Mouse (Mus musculus) stomach, embryonic 14.5 days (tissue): ENCODE data around the gene Alg9. TPM values are rescaled to one million over a fixed set of nuclear protein-coding genes. Genes with fewer than 3 reads are reported as not detected.

Experiments used
- ATAC-seq: fragments of 200-750 bp; cut with Nextera tagmentation; 2 replicates; pipeline ENCODE4 v1.8.0; 2017; ENCODE audit warnings: low read depth, moderate TSS enrichment; ENCODE audit not compliant: insufficient number of reproducible peaks, insufficient read depth, low FRiP score
- H3K27ac ChIP-seq: fragments of 300-500 bp; sonication (generic); 2 replicates; pipeline ENCODE4 v1.5.1; 2014; ENCODE audit warnings: mild to moderate bottlenecking, low read length, moderate library complexity, mixed read lengths
- H3K27me3 ChIP-seq: fragments of 300-500 bp; sonication (generic); 2 replicates; pipeline ENCODE4 v1.6.1; 2014; ENCODE audit warnings: low read length, control low read depth, mixed read lengths; ENCODE audit not compliant: control insufficient read depth, insufficient read depth
- H3K36me3 ChIP-seq: fragments of 300-500 bp; sonication (generic); 2 replicates; pipeline ENCODE4 v1.6.1; 2014; ENCODE audit warnings: mild to moderate bottlenecking, control low read depth, low read length, moderate library complexity, mixed read lengths; ENCODE audit not compliant: control insufficient read depth, insufficient read depth
- H3K4me1 ChIP-seq: fragments of 300-500 bp; sonication (generic); 2 replicates; pipeline ENCODE4 v1.6.1; 2014; ENCODE audit warnings: low read length, control low read depth, mixed read lengths; ENCODE audit not compliant: control insufficient read depth, insufficient read depth
- H3K4me2 ChIP-seq: fragments of 300-500 bp; sonication (generic); replicated peaks from 2 replicates; pipeline ENCODE4 v1.6.1; 2014; ENCODE audit warnings: low read depth, low read length, control low read depth
- H3K4me3 ChIP-seq: fragments of 300-500 bp; sonication (generic); 2 replicates; pipeline ENCODE4 v1.5.1; 2014; ENCODE audit warnings: low read depth, low read length, control low read depth
- H3K9ac ChIP-seq: fragments of 300-500 bp; sonication (generic); replicated peaks from 2 replicates; pipeline ENCODE4 v1.6.1; 2014; ENCODE audit warnings: low read depth, mild to moderate bottlenecking, control low read depth, low read length, moderate library complexity, mixed read lengths
- H3K9me3 ChIP-seq: fragments of 300-500 bp; sonication (generic); 2 replicates; pipeline ENCODE4 v1.6.1; 2016; ENCODE audit warnings: low read depth, low read length, control low read depth; ENCODE audit not compliant: control insufficient read depth
- WGBS: fragments of 180-500 bp; shearing (Covaris S2); extraction: QIAGEN DNeasy Blood & Tissue Kit; methylation state at CpG from one replicate; pipeline ENCODE4 v1.1.7; 2014; 5-methylcytosine and 5-hydroxymethylcytosine counted together
- polyA plus RNA-seq: library from polyadenylated mRNA; unstranded; fragments of >200 nt; fragmentation: Nextera tagmentation; extraction: Ambion mirVana; gene quantifications from 2 replicates; pipeline ENCODE4 v1.2.1, GENCODE M21; 2014

Gene Alg9
- polyA plus RNA-seq, 1 experiment from 2014 or later, result 38.9 TPM

GRCm38 (mm10) chr9:50797641-50798040, 22.8 kb downstream of the Alg9 start:
- Histone ChIP-seq H3K36me3 (peaks cover 26% of the 10 kb centered on the region), H3K27me3 (no peaks in the 10 kb centered on the region), H3K4me2 (no peak overlapping the region), H3K4me3 (no peak overlapping the region), H3K4me1 (no peaks in the 10 kb centered on the region), H3K9ac (no peak overlapping the region), H3K9me3 (no peaks in the 10 kb centered on the region), H3K27ac (no peak overlapping the region)
- 94% methylated on average over 7 of the region's 7 CpGs for WGBS
- ATAC-seq, result no peak

DNA sequence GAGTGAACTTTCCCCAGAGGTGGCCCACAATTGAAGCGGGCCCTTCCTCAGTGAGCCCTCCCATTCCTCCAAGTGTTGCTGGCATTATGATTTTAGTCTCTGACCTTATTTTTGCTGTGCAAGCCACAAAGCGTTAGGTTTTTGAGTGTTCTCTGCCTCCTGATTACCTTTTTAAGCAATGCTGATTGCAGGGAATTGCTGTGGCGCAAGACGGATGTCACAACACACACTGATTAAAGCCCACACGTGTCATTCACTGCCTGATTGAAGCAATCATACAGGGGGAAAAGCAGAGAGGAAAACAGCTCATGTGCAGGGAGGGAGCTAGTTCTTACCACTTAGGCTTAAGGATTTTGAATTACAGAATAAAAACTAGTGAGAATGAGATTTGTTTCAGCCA, 23.5 kb downstream of the Alg9 start:
- no peaks in the 10 kb centered on the region for H3K4me1 ChIP-seq
- H3K9me3 ChIP-seq, result no peaks in the 10 kb centered on the region
- no peak overlapping the region for H3K4me2 ChIP-seq
- H3K27ac ChIP-seq, result no peak overlapping the region
- H3K27me3 ChIP-seq, result no peaks in the 10 kb centered on the region
- no peak overlapping the region for H3K4me3 ChIP-seq
- WGBS, result 87% methylated on average over 5 of the region's 5 CpGs
- no peak overlapping the region for H3K9ac ChIP-seq
- no peak for ATAC-seq
- peaks cover 28% of the 10 kb centered on the region for H3K36me3 ChIP-seq

- no peak overlapping the region for H3K4me2 ChIP-seq
- 54% methylated on average over 2 of the region's 2 CpGs for WGBS
- H3K27me3 ChIP-seq, result no peaks in the 10 kb centered on the region
- no peaks in the 10 kb centered on the region for H3K9me3 ChIP-seq
- H3K36me3 ChIP-seq, result peaks cover 29% of the 10 kb centered on the region
- no peaks in the 10 kb centered on the region for H3K4me1 ChIP-seq
- no peak overlapping the region for H3K27ac ChIP-seq
- ATAC-seq, result no peak
- H3K9ac ChIP-seq, result no peak overlapping the region
- no peak overlapping the region for H3K4me3 ChIP-seq
Observed at GRCm38 (mm10) chr9:50800985-50801384, 26.2 kb downstream of the Alg9 start.

GRCm38 (mm10) chr9:50803055-50803671, 28.3 kb downstream of the Alg9 start:
- H3K36me3 ChIP-seq, result peaks cover 40% of the 10 kb centered on the region
- ATAC-seq, result peak; percentile 79; the same call in 1 of the 2 replicates
- H3K9ac ChIP-seq, result no peak overlapping the region
- H3K4me2 ChIP-seq, result no peak overlapping the region
- WGBS, result 89% methylated on average over 7 of the region's 7 CpGs
- H3K27ac ChIP-seq, result no peak overlapping the region
- no peaks in the 10 kb centered on the region for H3K27me3 ChIP-seq
- H3K9me3 ChIP-seq, result no peaks in the 10 kb centered on the region
- no peak overlapping the region for H3K4me3 ChIP-seq
- no peaks in the 10 kb centered on the region for H3K4me1 ChIP-seq

- no peaks in the 10 kb centered on the region for H3K9me3 ChIP-seq
- no peak overlapping the region for H3K27ac ChIP-seq
- no peaks in the 10 kb centered on the region for H3K27me3 ChIP-seq
- H3K4me3 ChIP-seq, result no peak overlapping the region
- no peak overlapping the region for H3K4me2 ChIP-seq
- H3K9ac ChIP-seq, result no peak overlapping the region
- no peak for ATAC-seq
- no peaks in the 10 kb centered on the region for H3K4me1 ChIP-seq
- H3K36me3 ChIP-seq, result peaks cover 40% of the 10 kb centered on the region
- WGBS, result 83% methylated on average over 6 of the region's 6 CpGs
Observed at GRCm38 (mm10) chr9:50808471-50808870, 33.7 kb downstream of the Alg9 start.

DNA sequence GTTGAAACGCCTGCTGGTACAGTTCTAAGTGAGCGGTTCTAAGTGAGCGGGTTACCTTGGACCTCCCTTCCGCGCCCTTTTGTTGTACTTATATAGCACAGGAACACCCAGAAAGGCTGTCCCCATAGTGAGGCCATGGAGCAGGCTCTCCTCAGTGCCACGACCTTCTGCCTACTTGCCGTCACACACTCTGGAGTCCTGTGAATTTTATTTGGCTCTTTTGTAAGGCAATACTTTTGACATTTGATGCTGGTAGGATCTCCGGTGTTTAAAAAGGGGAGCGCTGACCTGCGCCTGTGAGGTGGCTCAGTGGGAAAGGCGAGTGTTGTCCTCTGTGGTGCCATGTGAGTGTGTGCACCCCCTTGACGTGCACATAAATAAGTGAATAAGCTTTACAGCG, 34.3 kb downstream of the Alg9 start:
- Histone ChIP-seq H3K4me3 (no peak overlapping the region), H3K4me2 (no peak overlapping the region), H3K27me3 (no peaks in the 10 kb centered on the region), H3K36me3 (peaks cover 44% of the 10 kb centered on the region), H3K9ac (no peak overlapping the region), H3K9me3 (no peaks in the 10 kb centered on the region), H3K27ac (no peak overlapping the region), H3K4me1 (no peaks in the 10 kb centered on the region)
- 93% methylated on average over 13 of the region's 13 CpGs for WGBS
- ATAC-seq, result no peak

DNA sequence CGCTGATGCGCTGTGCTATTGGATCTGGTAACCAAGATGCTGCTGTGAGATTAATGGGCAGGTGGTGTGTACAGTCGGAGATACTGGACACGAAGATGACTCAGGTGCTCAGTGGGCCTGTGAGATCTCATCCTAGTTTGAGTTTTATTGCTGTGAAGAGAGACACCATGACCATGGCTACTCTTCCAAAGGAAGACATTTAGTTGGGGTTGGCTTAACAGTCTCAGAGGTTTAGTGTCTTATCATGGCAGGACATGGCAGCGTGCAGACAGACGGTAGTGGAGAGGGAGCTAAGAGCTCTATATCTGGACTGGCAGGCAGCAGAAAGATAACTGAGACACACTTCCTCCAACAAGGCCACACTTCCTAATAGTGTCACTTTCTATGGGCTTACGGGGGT, 36.4 kb downstream of the Alg9 start:
- Histone ChIP-seq H3K9me3 (no peaks in the 10 kb centered on the region), H3K4me3 (no peak overlapping the region), H3K36me3 (peaks cover 38% of the 10 kb centered on the region), H3K9ac (no peak overlapping the region), H3K4me1 (no peaks in the 10 kb centered on the region), H3K27me3 (no peaks in the 10 kb centered on the region), H3K27ac (no peak overlapping the region), H3K4me2 (no peak overlapping the region)
- no peak for ATAC-seq
- 93% methylated on average over 7 of the region's 7 CpGs for WGBS

- no peak for ATAC-seq
- H3K4me3 ChIP-seq, result no peak overlapping the region
- no peaks in the 10 kb centered on the region for H3K9me3 ChIP-seq
- no peak overlapping the region for H3K4me2 ChIP-seq
- no peaks in the 10 kb centered on the region for H3K27me3 ChIP-seq
- no peak overlapping the region for H3K9ac ChIP-seq
- no peak overlapping the region for H3K27ac ChIP-seq
- H3K4me1 ChIP-seq, result no peaks in the 10 kb centered on the region
- peaks cover 37% of the 10 kb centered on the region for H3K36me3 ChIP-seq
- WGBS, result 84% methylated on average over 2 of the region's 2 CpGs
Observed at GRCm38 (mm10) chr9:50811746-50812145, 36.9 kb downstream of the Alg9 start.

- no peak overlapping the region for H3K4me2 ChIP-seq
- H3K27me3 ChIP-seq, result no peaks in the 10 kb centered on the region
- H3K4me3 ChIP-seq, result no peak overlapping the region
- no peak for ATAC-seq
- H3K36me3 ChIP-seq, result peaks cover 32% of the 10 kb centered on the region
- no peak overlapping the region for H3K27ac ChIP-seq
- WGBS, result 95% methylated on average over 5 of the region's 5 CpGs
- H3K9ac ChIP-seq, result no peak overlapping the region
- H3K4me1 ChIP-seq, result no peaks in the 10 kb centered on the region
- no peaks in the 10 kb centered on the region for H3K9me3 ChIP-seq
Observed at GRCm38 (mm10) chr9:50813796-50814195, 39.0 kb downstream of the Alg9 start.
